Mouse (Mus musculus) neural tube, postnatal 0 days (tissue): Measurements from ENCODE around the gene Slc38a2. TPM values are rescaled to one million over a fixed set of nuclear protein-coding genes. Genes with fewer than 3 reads are reported as not detected.

ENCODE experiments used
- polyA plus RNA-seq: library from polyadenylated mRNA; unstranded; fragments of >200 nt; fragmentation: Nextera tagmentation; extraction: Ambion mirVana; gene quantifications from 2 replicates; pipeline ENCODE4 v1.2.1, GENCODE M21; 2015

Slc38a2 gene
- polyA plus RNA-seq = 57.4 and 58.6 TPM in 2 replicates

GRCm38 (mm10) chr15:96699521-96700511, at the start of gene Slc38a2:
Gene Slc38a2 (minus strand): TSS chr15:96699730.

GRCm38 (mm10) chr15:96642436-96643405, 56.8 kb downstream of the Slc38a2 start, which contains the start of gene Slc38a1:
Gene Slc38a1 (minus strand): TSS chr15:96642913.

Other genes with a start within 250 kb of the Slc38a2 start
- 40.6 and 44.7 TPM in 2 replicates for gene Scaf11, start 238.9 kb downstream of the Slc38a2 start, polyA plus RNA-seq
- gene Slc38a1, start 56.8 kb downstream of the Slc38a2 start, polyA plus RNA-seq = 98.3 and 106 TPM in 2 replicates